Mouse (Mus musculus) kidney, postnatal 0 days (tissue): ENCODE measurements around the gene Catsper3. TPM values are rescaled to one million over a fixed set of nuclear protein-coding genes. Genes with fewer than 3 reads are reported as not detected.

Experiments used
- ATAC-seq: fragments of 200-750 bp; cut with Nextera tagmentation; replicated peaks from 2 replicates; pipeline ENCODE4 v1.8.0; 2017; ENCODE audit warnings: low read depth, moderate number of reproducible peaks, moderate TSS enrichment, moderate library complexity; ENCODE audit not compliant: low FRiP score
- DNase-seq: peaks from one replicate; pipeline ENCODE4 v3.0.0-alpha.2; 2016; ENCODE audit warnings: low spot score
- H3K27ac ChIP-seq: fragments of 300-500 bp; sonication (generic); 2 replicates; pipeline ENCODE4 v1.5.1; 2014; ENCODE audit warnings: mild to moderate bottlenecking
- H3K27me3 ChIP-seq: fragments of 300-500 bp; sonication (generic); 2 replicates; pipeline ENCODE4 v1.6.1; 2014; ENCODE audit warnings: low read length, mixed read lengths; ENCODE audit not compliant: insufficient read depth
- H3K36me3 ChIP-seq: fragments of 300-500 bp; sonication (generic); 2 replicates; pipeline ENCODE4 v1.6.1; 2014; ENCODE audit warnings: low read length, mixed read lengths; ENCODE audit not compliant: insufficient read depth
- H3K4me1 ChIP-seq: fragments of 300-500 bp; sonication (generic); replicated peaks from 2 replicates; pipeline ENCODE4 v1.6.1; 2014; ENCODE audit warnings: antibody characterized with exemption, low read length, mixed read lengths; ENCODE audit not compliant: insufficient read depth
- H3K4me2 ChIP-seq: fragments of 300-500 bp; sonication (generic); 2 replicates; pipeline ENCODE4 v1.6.1; 2014; ENCODE audit warnings: mild to moderate bottlenecking, low read length, moderate library complexity, mixed read lengths
- H3K4me3 ChIP-seq: fragments of 300-500 bp; sonication (generic); replicated peaks from 2 replicates; pipeline ENCODE4 v1.5.1; 2014; ENCODE audit warnings: low read depth, low read length
- H3K9ac ChIP-seq: fragments of 300-500 bp; sonication (generic); 2 replicates; pipeline ENCODE4 v1.6.1; 2014; ENCODE audit warnings: low read depth, low read length
- H3K9me3 ChIP-seq: fragments of 300-500 bp; sonication (generic); replicated peaks from 2 replicates; pipeline ENCODE4 v1.6.1; 2016; ENCODE audit warnings: low read length, inconsistent platforms, mixed read lengths
- CTCF ChIP-seq: IDR thresholded peaks from 2 replicates; pipeline ENCODE4 v1.5.1; 2016; ENCODE audit warnings: antibody characterized with exemption, low read depth, mild to moderate bottlenecking, moderate library complexity
- WGBS: fragments of 180-500 bp; shearing (Covaris S2); extraction: QIAGEN DNeasy Blood & Tissue Kit; methylation state at CpG from one replicate; pipeline ENCODE4 v1.1.7; 2014; 5-methylcytosine and 5-hydroxymethylcytosine counted together
- polyA plus RNA-seq: library from polyadenylated mRNA; unstranded; fragments of >200 nt; fragmentation: Nextera tagmentation; extraction: Ambion mirVana; gene quantifications from 2 replicates; pipeline ENCODE4 v1.2.1, GENCODE M21; 2015

The Catsper3 gene
- polyA plus RNA-seq, 1 experiment from 2014 or later, result 0.14 TPM

DNA sequence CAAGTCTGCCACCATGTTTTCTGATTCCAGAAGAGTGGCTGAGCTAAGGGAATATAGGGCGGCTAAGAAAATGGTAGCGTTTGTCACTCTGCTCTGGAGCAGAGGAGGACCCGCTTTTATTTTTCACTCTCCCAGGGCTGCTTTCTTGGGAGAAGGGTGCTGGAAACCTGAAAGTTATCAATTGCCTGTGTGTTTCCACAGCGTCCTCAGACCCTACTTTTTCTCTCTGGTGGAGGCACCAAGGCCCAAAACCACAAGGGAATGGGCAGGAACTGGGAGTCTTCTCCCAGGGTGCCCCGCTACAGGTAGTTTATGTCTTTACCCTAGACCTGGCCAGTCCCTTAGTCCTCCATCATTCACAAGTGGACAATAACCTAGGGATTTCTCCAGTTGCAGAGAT lies 50.3 kb downstream of the Catsper3 start:
- 9% methylated on average over 5 of the region's 5 CpGs for WGBS
- H3K27me3 ChIP-seq, result peaks cover 92% of the 10 kb centered on the region
- no peak for ATAC-seq
- no peak overlapping the region for H3K27ac ChIP-seq
- no peak for DNase-seq
- TF ChIP-seq CTCF, result no peak
- no peak overlapping the region for H3K9ac ChIP-seq
- no peaks in the 10 kb centered on the region for H3K36me3 ChIP-seq
- peaks cover 21% of the 10 kb centered on the region for H3K4me1 ChIP-seq
- no peaks in the 10 kb centered on the region for H3K9me3 ChIP-seq
- no peak overlapping the region for H3K4me3 ChIP-seq
- H3K4me2 ChIP-seq, result no peak overlapping the region

DNA sequence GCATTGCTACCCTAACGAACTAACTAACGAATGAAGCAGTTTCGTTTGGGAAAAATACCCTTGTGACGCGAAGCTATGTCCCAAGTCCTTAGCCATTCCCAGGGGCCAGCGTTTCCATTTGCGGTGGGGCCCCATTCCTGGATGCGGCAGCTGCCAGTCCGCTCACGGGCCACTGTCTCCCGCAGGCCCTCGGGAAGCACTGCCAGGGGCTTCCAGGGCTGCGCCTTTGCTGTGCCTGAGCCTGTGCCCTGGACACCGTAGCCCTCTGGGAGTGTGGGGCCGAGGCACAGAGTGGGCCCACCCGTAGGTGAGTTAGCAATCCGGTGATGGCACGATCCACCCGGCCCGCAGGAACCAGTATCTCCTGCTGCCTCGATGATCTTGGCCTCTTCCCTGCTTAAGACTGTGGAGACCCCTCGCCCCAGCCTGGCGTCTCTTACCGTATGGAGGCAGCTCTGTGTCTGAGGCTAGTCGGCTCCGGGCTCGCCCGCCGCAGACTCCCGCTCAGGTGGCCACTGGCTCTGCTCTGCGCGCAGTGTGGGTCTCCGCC lies 51.3 kb downstream of the Catsper3 start:
- H3K36me3 ChIP-seq, result no peaks in the 10 kb centered on the region
- ATAC-seq (no peak), DNase-seq (no peak)
- no peak overlapping the region for H3K27ac ChIP-seq
- H3K4me1 ChIP-seq, result peaks cover 14% of the 10 kb centered on the region
- peaks cover 92% of the 10 kb centered on the region for H3K27me3 ChIP-seq
- TF ChIP-seq CTCF, result no peak
- 0 out of 2 replicates have a peak overlapping the region, but pooled peaks have one; percentile 0 for H3K4me3 ChIP-seq
- H3K9ac ChIP-seq, result no peak overlapping the region
- no peaks in the 10 kb centered on the region for H3K9me3 ChIP-seq
- WGBS, result under 1% methylated on average over 33 of the region's 33 CpGs
- no peak overlapping the region for H3K4me2 ChIP-seq

DNA sequence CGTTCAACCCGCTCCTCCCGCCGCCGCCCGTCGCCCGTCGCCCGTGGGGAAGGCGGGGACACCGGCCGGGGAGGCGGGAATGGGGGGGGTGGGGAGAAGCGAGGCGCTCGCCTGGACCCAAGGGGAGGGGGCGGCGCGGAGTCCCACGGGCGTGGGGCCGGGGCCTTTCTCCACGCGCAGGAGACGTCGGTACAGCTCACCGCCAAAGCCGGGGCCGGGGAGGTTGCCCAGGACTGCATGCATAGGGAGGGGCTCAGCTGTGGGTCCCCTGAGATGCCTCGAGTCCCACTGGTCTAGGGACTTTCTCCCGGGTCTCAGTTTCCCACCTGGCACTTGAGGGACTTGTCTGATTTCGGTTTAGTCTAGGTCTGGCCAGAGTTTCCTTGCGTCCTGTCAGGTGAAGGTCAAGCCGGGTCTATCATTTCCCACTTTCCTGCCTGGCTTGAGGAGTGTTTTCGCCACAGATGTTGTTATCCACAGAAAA lies 51.8 kb downstream of the Catsper3 start, which contains the start of gene Pitx1:
TSS of gene Pitx1 (minus strand) at position 51 of the 484 bp plus-strand sequence.
- Histone ChIP-seq H3K9me3 (no peaks in the 10 kb centered on the region), H3K27ac (no peak within 1 kb of the TSS), H3K36me3 (no peaks in the 10 kb centered on the region), H3K4me1 (peaks cover 9% of the 10 kb centered on the region; the same call in 1 of the 2 replicates), H3K9ac (no peak within 1 kb of the TSS), H3K27me3 (peaks cover 94% of the 10 kb centered on the region), H3K4me2 (no peak within 1 kb of the TSS), H3K4me3 (0 out of 2 replicates have a peak within 1 kb of the TSS, but pooled peaks have one; percentile 0)
- DNase-seq, result no peak
- no peak for TF ChIP-seq CTCF
- 5% methylated on average over 36 of the region's 36 CpGs for WGBS
- no peak for ATAC-seq

DNA sequence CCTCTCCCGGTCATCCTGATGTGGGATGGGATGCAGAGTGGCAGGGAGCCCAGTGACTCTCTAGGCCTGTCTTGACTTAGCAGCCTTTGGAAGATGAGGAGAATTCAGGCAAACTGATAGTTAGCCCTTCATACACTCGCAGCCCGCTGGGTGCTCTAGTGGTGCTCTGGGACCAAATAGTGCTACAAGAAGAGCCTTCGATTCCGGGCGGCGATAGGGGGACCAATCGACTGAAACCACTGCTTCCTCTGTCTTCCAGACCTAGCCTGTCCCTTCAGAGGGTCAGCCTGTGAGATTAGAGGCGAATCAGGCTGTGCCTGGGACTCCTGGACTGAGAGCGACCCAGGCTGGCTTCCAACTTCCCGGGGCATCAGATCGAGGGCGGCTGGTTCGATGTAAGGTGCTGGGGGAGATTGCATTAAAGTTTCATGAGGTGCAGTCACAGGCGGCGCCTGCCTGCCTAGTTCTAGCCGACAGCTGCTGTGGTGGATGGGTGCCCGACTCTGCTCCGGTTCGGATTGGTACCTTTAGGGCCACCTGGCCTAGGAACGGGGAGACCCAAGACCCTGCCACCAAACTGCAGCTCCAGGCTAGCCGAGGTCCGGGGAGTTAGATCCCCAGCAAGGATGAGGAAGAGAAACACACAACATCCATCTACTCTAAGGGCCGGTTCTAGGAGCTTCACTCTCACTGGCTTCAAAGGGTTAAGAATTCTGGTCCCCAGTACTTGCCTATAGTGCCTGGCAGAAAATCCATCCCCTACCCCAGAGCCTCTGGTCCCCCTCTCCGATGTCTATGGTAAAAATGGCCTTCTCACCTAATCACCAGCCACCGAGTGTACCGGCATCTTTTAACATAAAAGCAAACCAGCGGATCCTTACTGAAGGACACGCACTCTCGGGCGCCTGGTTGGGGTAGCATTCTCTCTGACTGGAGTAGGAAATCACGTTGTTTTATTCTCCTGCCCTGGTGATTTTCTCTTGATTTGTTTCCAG lies 52.7 kb downstream of the Catsper3 start:
- H3K27me3 ChIP-seq, result peaks cover 94% of the 10 kb centered on the region
- 3% methylated on average over 32 of the region's 32 CpGs for WGBS
- DNase-seq, result no peak
- TF ChIP-seq CTCF, result no peak
- ATAC-seq, result no peak
- no peak overlapping the region for H3K9ac ChIP-seq
- no peaks in the 10 kb centered on the region for H3K36me3 ChIP-seq
- H3K4me3 ChIP-seq, result no peak overlapping the region
- H3K27ac ChIP-seq, result no peak overlapping the region
- 0 out of 2 replicates have a peak, but pooled peaks cover 5% of the 10 kb centered on the region for H3K4me1 ChIP-seq
- no peak overlapping the region for H3K4me2 ChIP-seq
- no peaks in the 10 kb centered on the region for H3K9me3 ChIP-seq

DNA sequence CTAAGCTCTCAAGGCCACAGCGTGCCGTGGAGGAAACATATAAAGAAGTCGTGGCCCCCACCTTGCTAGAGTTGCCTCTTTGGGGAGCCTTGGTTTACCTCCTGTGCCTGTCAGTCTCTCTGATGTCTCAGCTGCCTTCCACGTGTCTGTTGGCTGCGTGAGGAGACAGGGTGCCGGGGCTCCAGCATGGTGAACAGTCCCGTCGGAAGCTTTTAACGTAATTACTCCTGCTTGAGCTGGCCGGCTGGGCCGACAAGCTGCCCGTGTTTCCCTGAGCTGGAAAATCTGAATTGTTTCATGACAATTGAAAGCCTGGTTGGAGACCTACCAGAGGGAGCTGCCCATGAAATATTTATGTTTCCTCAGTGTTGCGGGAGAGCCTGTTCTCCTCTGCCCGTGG lies 55.9 kb downstream of the Catsper3 start:
- ATAC-seq (no peak), DNase-seq (no peak)
- 29% methylated on average over 14 of the region's 14 CpGs for WGBS
- H3K36me3 ChIP-seq, result no peaks in the 10 kb centered on the region
- H3K4me2 ChIP-seq, result no peak overlapping the region
- H3K4me3 ChIP-seq, result no peak overlapping the region
- H3K27me3 ChIP-seq, result peaks cover 72% of the 10 kb centered on the region
- TF ChIP-seq CTCF, result no peak
- 0 out of 2 replicates have a peak, but pooled peaks cover 5% of the 10 kb centered on the region for H3K4me1 ChIP-seq
- H3K27ac ChIP-seq, result no peak overlapping the region
- H3K9me3 ChIP-seq, result no peaks in the 10 kb centered on the region
- H3K9ac ChIP-seq, result no peak overlapping the region

DNA sequence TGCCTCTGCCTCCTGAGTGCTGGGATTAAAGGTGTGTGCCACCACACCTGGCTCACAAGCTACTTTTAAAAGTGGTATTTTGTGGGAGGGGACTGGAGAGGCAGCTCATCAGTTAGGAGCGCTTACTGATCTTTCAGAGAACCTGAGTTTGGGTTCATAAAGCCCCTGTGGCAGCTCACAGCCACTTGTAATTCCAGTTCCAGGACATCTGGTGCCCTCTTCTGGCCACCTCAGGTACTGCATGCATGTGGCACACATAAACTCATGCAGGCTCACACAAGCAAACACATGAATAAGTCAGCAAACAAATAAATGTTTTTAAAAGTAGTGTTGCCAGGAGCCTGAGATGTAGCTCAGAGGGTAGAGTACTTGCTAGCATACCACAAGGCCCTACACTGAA lies 59.3 kb downstream of the Catsper3 start:
- Histone ChIP-seq H3K27me3 (peaks cover 55% of the 10 kb centered on the region), H3K9me3 (no peaks in the 10 kb centered on the region), H3K4me2 (no peak overlapping the region), H3K27ac (no peak overlapping the region), H3K4me3 (no peak overlapping the region), H3K9ac (no peak overlapping the region), H3K36me3 (no peaks in the 10 kb centered on the region), H3K4me1 (no peaks in the 10 kb centered on the region; the same call in 1 of the 2 replicates)
- no peak for DNase-seq
- TF ChIP-seq CTCF, result peak; percentile 50
- 100% methylated on average over 1 of the region's 1 CpGs for WGBS
- ATAC-seq, result no peak
